Mouse (Mus musculus) adrenal gland, postnatal 4 days (tissue): ENCODE data around the gene Cd72. TPM values are rescaled to one million over a fixed set of nuclear protein-coding genes. Genes with fewer than 3 reads are reported as not detected.

Source experiments
- DNase-seq, 2 experiments: peaks; one replicate each; pipeline ENCODE4 v3.0.0; 2021 to 2022; ENCODE audit warnings: low spot score in 2 of 2, mixed read lengths in 2 of 2
- total RNA-seq, 2 experiments: library from RNA; stranded (reverse); gene quantifications; 2 replicates each; pipeline ENCODE4 v1.2.3; 2021

The Cd72 gene
- total RNA-seq, 2 experiments from 2014 or later, result 0.95 to 2.1 TPM

- DNase-seq, result peak in 1 of 2 experiments; percentile 50
Observed at GRCm38 (mm10) chr4:43406162-43406971, 48.1 kb downstream of the Cd72 start.

GRCm38 (mm10) chr4:43404697-43405096, 49.7 kb downstream of the Cd72 start:
- no peak for DNase-seq

GRCm38 (mm10) chr4:43402212-43402611, 52.2 kb downstream of the Cd72 start:
- no peak for DNase-seq

GRCm38 (mm10) chr4:43401486-43401885, 52.9 kb downstream of the Cd72 start:
- no peak for DNase-seq

GRCm38 (mm10) chr4:43400976-43401375, 53.5 kb downstream of the Cd72 start:
- no peak for DNase-seq

- DNase-seq, result no peak
Observed at GRCm38 (mm10) chr4:43399391-43400131, 54.9 kb downstream of the Cd72 start.

GRCm38 (mm10) chr4:43398829-43399331, 55.5 kb downstream of the Cd72 start:
- DNase-seq, result no peak

GRCm38 (mm10) chr4:43398014-43398413, 56.4 kb downstream of the Cd72 start:
- DNase-seq, result no peak

Other genes starting within 250 kb of the Cd72 start
- under 1 TPM; 0.68 to 0.90 TPM for gene Atp8b5, start 187.5 kb downstream of the Cd72 start, total RNA-seq
- gene Rusc2, start 72.6 kb downstream of the Cd72 start, total RNA-seq, result 10 to 100 TPM; 29.7 to 34.5 TPM
- under 1 TPM in 1 of 2 experiments, not detected in 1; 0.25 TPM for gene Fam166b, start 25.5 kb downstream of the Cd72 start, total RNA-seq
- 10 to 100 TPM; 57.3 to 60.5 TPM for gene Tesk1, start 12.7 kb downstream of the Cd72 start, total RNA-seq
- gene Sit1, start 29.1 kb upstream of the Cd72 start, total RNA-seq, result not detected
- 10 to 100 TPM; 44.3 TPM for gene Ccdc107, start 38.3 kb upstream of the Cd72 start, total RNA-seq
- gene Arhgef39, start 45.1 kb upstream of the Cd72 start, total RNA-seq, result 10 to 100 TPM; 11.3 to 15.0 TPM
- 1 to 10 TPM; 1.4 to 1.5 TPM for gene Car9, start 52.3 kb upstream of the Cd72 start, total RNA-seq
- gene Tpm2, start 69.1 kb upstream of the Cd72 start, total RNA-seq, result 100 to 1,000 TPM; 135 to 293 TPM
- 100 to 1,000 TPM; 130 to 160 TPM for gene Creb3, start 107.7 kb upstream of the Cd72 start, total RNA-seq
- gene Tln1, start 108.1 kb upstream of the Cd72 start, total RNA-seq, result 100 to 1,000 TPM; 209 to 246 TPM
- 10 to 100 TPM; 65.3 to 68.5 TPM for gene Rgp1, start 124.1 kb upstream of the Cd72 start, total RNA-seq
- 10 to 100 TPM; 17.8 to 18.2 TPM for gene Gba2, start 124.2 kb upstream of the Cd72 start, total RNA-seq
- gene Msmp, start 129.9 kb upstream of the Cd72 start, total RNA-seq, result 1 to 10 TPM; 1.4 to 2.2 TPM
- gene Npr2, start 177.3 kb upstream of the Cd72 start, total RNA-seq, result 10 to 100 TPM; 43.0 to 47.5 TPM
- 1 to 10 TPM; 1.2 to 1.4 TPM for gene Spag8, start 199.0 kb upstream of the Cd72 start, total RNA-seq
- 10 to 100 TPM; 76.5 to 83.8 TPM for gene Hint2, start 201.8 kb upstream of the Cd72 start, total RNA-seq
- gene Tmem8b, start 214.3 kb upstream of the Cd72 start, total RNA-seq, result 10 to 100 TPM; 11.3 to 11.6 TPM
- gene Fam221b, start 214.5 kb upstream of the Cd72 start, total RNA-seq, result under 1 TPM; 0.31 to 0.62 TPM
- not detected for gene Olfr70, start 246.2 kb upstream of the Cd72 start, total RNA-seq